Mouse (Mus musculus) 3134 (cell line): ENCODE results near the gene Klk15.
"Not testable (repeated sequence)": the region's sequence is repeated elsewhere in the genome, so short reads cannot be mapped to it uniquely, and the experiment has no call there.

Source experiments
- DNase-seq: peaks from one replicate; pipeline ENCODE4 v3.0.0-alpha.2; 2011; ENCODE audit warnings: low spot score; ENCODE audit not compliant: insufficient read length; ENCODE audit errors: extremely low read depth

Klk15 gene

DNA sequence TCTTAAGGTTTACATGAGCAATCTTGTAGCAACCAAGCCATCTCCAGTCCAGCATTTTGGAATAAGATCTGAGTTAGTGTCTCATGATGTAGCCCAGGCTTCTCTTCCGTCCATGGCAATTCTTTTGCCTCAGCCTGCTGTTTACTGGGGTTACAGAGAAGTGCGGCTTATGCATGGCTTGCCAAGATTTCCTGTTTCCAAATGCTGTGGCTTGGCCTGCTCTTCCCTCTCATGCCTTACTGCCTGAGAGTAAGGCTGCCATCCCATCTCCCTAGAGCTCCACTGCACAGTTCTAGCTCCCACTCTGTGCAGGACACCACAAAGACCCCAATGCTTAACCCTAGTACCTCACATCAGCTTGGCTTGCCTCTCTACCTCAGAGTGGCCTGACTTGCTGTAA lies 34.1 kb downstream of the Klk15 start:
- no peak for DNase-seq

DNA sequence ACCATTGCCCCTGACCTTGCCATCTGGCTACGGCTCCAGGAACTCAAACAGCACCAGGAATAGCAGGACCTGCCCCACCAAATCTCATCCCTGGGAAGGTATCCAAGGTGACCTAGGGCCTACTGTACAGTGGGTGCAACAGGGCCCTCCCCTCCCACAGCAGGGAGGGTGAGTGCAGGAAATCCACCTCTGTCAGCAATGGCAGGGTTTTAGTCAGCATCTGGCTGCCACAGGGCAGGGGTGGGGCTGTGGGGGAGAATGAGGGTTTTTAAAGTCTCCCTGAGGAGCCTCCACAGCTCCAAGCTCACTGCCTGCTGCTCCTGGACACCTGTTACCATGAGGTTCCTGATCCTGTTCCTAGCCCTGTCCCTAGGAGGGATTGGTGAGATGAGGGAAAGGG lies 42.2 kb downstream of the Klk15 start, which contains the start of gene Klk1b9:
Gene Klk1b9 (plus strand): TSS at position 301 of the 400 bp plus-strand sequence.
- not testable (repeated sequence) for DNase-seq

DNA sequence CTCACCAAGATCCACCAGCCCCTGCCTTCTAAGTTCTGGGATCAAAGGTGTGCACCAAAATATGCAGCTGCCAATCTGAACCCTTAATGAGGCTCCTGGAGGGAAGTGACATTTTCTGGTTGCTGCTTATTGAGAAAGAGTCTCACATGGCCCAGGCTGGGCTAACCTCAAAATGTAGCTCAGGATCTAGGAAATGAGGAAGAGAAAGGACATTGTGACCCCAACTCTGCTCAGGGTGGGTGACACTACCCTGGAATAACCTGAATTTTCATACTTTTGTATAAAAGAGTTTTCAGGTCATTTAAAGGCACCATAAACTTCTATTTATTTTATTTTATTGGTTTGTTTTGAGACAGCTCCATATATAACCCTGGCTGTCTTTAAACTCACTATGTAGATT lies 52.1 kb downstream of the Klk15 start:
- DNase-seq, result no peak
